Mouse (Mus musculus): Measurements from ENCODE around the gene Omp.
"Not testable (repeated sequence)": the region's sequence is repeated elsewhere in the genome, so short reads cannot be mapped to it uniquely, and the experiment has no call there.

Omp gene

GRCm38 (mm10) chr7:98145402-98145801 is at the start of gene Omp:
Gene Omp, minus strand, starts transcription at chr7:98145502.
- DNase-seq (ENCODE audit: low read depth, low spot score), result no peak

GRCm38 (mm10) chr7:98194026-98194792 is 48.9 kb upstream of the Omp start:
- peak; percentile 50 for DNase-seq (ENCODE audit: low read depth, low spot score)

GRCm38 (mm10) chr7:98193515-98194025 is 48.3 kb upstream of the Omp start:
- DNase-seq (ENCODE audit: low read depth, low spot score), result peak; percentile 39

GRCm38 (mm10) chr7:98191571-98192250 is 46.4 kb upstream of the Omp start:
- no peak for DNase-seq (ENCODE audit: low read depth, low spot score)

- no peak for DNase-seq (ENCODE audit: low read depth, low spot score)
Observed at GRCm38 (mm10) chr7:98190578-98190977, 45.3 kb upstream of the Omp start.

GRCm38 (mm10) chr7:98189745-98190144 is 44.4 kb upstream of the Omp start:
- DNase-seq (ENCODE audit: low read depth, low spot score), result no peak

- DNase-seq (ENCODE audit: low read depth, low spot score), result no peak
Observed at GRCm38 (mm10) chr7:98188680-98189079, 43.4 kb upstream of the Omp start.

GRCm38 (mm10) chr7:98188238-98188637 is 42.9 kb upstream of the Omp start:
- DNase-seq (ENCODE audit: low read depth, low spot score), result no peak

- DNase-seq (ENCODE audit: low read depth, low spot score), result not testable (repeated sequence)
Observed at GRCm38 (mm10) chr7:98187332-98187731, 42.0 kb upstream of the Omp start.

- no peak for DNase-seq (ENCODE audit: low read depth, low spot score)
Observed at GRCm38 (mm10) chr7:98186637-98187036, 41.3 kb upstream of the Omp start.

GRCm38 (mm10) chr7:98185326-98185725 is 40.0 kb upstream of the Omp start:
- DNase-seq (ENCODE audit: low read depth, low spot score), result no peak

- DNase-seq (ENCODE audit: low read depth, low spot score), result no peak
Observed at GRCm38 (mm10) chr7:98178560-98179231, 33.4 kb upstream of the Omp start.

GRCm38 (mm10) chr7:98177929-98178559 is 32.7 kb upstream of the Omp start, which contains the start of gene Capn5:
Gene Capn5, minus strand, starts transcription at chr7:98178274.
- DNase-seq (ENCODE audit: low read depth, low spot score), result peak; percentile 89

GRCm38 (mm10) chr7:98177566-98177928 is 32.2 kb upstream of the Omp start:
- no peak for DNase-seq (ENCODE audit: low read depth, low spot score)

GRCm38 (mm10) chr7:98177071-98177485 is 31.8 kb upstream of the Omp start:
- DNase-seq (ENCODE audit: low read depth, low spot score), result no peak

GRCm38 (mm10) chr7:98176322-98177070 is 31.2 kb upstream of the Omp start:
- DNase-seq (ENCODE audit: low read depth, low spot score), result no peak

- no peak for DNase-seq (ENCODE audit: low read depth, low spot score)
Observed at GRCm38 (mm10) chr7:98174883-98175755, 29.8 kb upstream of the Omp start.

- DNase-seq (ENCODE audit: low read depth, low spot score), result no peak
Observed at GRCm38 (mm10) chr7:98173408-98173807, 28.1 kb upstream of the Omp start.

GRCm38 (mm10) chr7:98172661-98173060 is 27.4 kb upstream of the Omp start:
- no peak for DNase-seq (ENCODE audit: low read depth, low spot score)
